Mouse (Mus musculus) adrenal gland, adult 8-10 months (tissue): ENCODE results near the gene Gramd1a. TPM values are rescaled to one million over a fixed set of nuclear protein-coding genes. Genes with fewer than 3 reads are reported as not detected.

ENCODE experiments used
- DNase-seq: peaks from one replicate; pipeline ENCODE4 v3.0.0; 2022
- total RNA-seq, 4 experiments: library from RNA; stranded (reverse); gene quantifications; 2 replicates each; pipeline ENCODE4 v1.2.4; 2022

Gene Gramd1a
- total RNA-seq, 4 experiments from 2014 or later, result 37.7 to 65.1 (median 55.4) TPM

GRCm38 (mm10) chr7:31088206-31088605, 67.5 kb downstream of the Gramd1a start:
- DNase-seq, result no peak

- DNase-seq, result no peak
These were observed 68.4 kb downstream of the Gramd1a start for GRCm38 (mm10) chr7:31087262-31087661.

GRCm38 (mm10) chr7:31086175-31086755, 69.4 kb downstream of the Gramd1a start:
- no peak for DNase-seq

- DNase-seq, result no peak
These were observed 70.5 kb downstream of the Gramd1a start for GRCm38 (mm10) chr7:31085171-31085570.

GRCm38 (mm10) chr7:31084140-31084539, 71.6 kb downstream of the Gramd1a start:
- DNase-seq, result no peak

- peak; percentile 39 for DNase-seq
These were observed 72.7 kb downstream of the Gramd1a start for GRCm38 (mm10) chr7:31082831-31083588.

- DNase-seq, result no peak
These were observed 73.6 kb downstream of the Gramd1a start for GRCm38 (mm10) chr7:31082106-31082505.

GRCm38 (mm10) chr7:31081106-31081505, 74.6 kb downstream of the Gramd1a start:
- DNase-seq, result no peak

- DNase-seq, result no peak
These were observed 75.1 kb downstream of the Gramd1a start for GRCm38 (mm10) chr7:31080611-31081010.

Other genes starting within 250 kb of the Gramd1a start
- 1 to 10 TPM in 1 of 4 experiments, under 1 TPM in 3; 0.32 to 1.3 (median 0.42) TPM for gene Mag, start 241.0 kb downstream of the Gramd1a start, total RNA-seq
- 1 to 10 TPM in 3 of 4 experiments, not detected in 1; 1.3 to 4.2 (median 2.6) TPM for gene Hamp2, start 231.2 kb downstream of the Gramd1a start, total RNA-seq
- gene Hamp, start 211.9 kb downstream of the Gramd1a start, total RNA-seq, result 10 to 100 TPM in 1 of 4 experiments, 1 to 10 TPM in 1, under 1 TPM in 1, not detected in 1; 0.99 to 15.0 (median 1.0) TPM
- 100 to 1,000 TPM; 116 to 131 (median 127) TPM for gene Usf2, start 199.1 kb downstream of the Gramd1a start, total RNA-seq
- gene Lsr, start 182.4 kb downstream of the Gramd1a start, total RNA-seq, result 10 to 100 TPM in 2 of 4 experiments, 1 to 10 TPM in 2; 4.1 to 36.6 (median 13.7) TPM
- 1 to 10 TPM in 2 of 4 experiments, under 1 TPM in 2; 0.38 to 2.2 (median 0.84) TPM for gene Fam187b, start 182.1 kb downstream of the Gramd1a start, total RNA-seq
- gene Fxyd5, start 113.4 kb downstream of the Gramd1a start, total RNA-seq, result 10 to 100 TPM; 53.1 to 81.6 (median 58.8) TPM
- 1 to 10 TPM; 2.0 to 4.1 (median 2.3) TPM for gene Fxyd7, start 104.4 kb downstream of the Gramd1a start, total RNA-seq
- 100 to 1,000 TPM; 110 to 212 (median 163) TPM for gene Fxyd1, start 98.7 kb downstream of the Gramd1a start, total RNA-seq
- 1 to 10 TPM; 2.8 to 8.8 (median 4.2) TPM for gene Lgi4, start 96.6 kb downstream of the Gramd1a start, total RNA-seq
- 1 to 10 TPM in 1 of 4 experiments, under 1 TPM in 3; 0.73 to 1.3 (median 0.86) TPM for gene Fxyd3, start 79.2 kb downstream of the Gramd1a start, total RNA-seq
- gene Hpn, start 40.6 kb downstream of the Gramd1a start, total RNA-seq, result 1 to 10 TPM in 3 of 4 experiments, under 1 TPM in 1; 0.26 to 1.5 (median 1.2) TPM
- 10 to 100 TPM; 14.2 to 27.2 (median 18.9) TPM for gene Scn1b, start 28.9 kb downstream of the Gramd1a start, total RNA-seq
- not detected for gene Scgb2b2, start 134.6 kb upstream of the Gramd1a start, total RNA-seq
- gene Scgb1b2, start 135.9 kb upstream of the Gramd1a start, total RNA-seq, result not detected
- not detected for gene Scgb2b3, start 206.2 kb upstream of the Gramd1a start, total RNA-seq
- gene Scgb1b3, start 219.7 kb upstream of the Gramd1a start, total RNA-seq, result not detected